Mouse (Mus musculus) erythroid progenitor cell, adult 5-6 weeks (primary cell): ENCODE data around the gene Atf7ip. TPM values are rescaled to one million over a fixed set of nuclear protein-coding genes. Genes with fewer than 3 reads are reported as not detected.

Experiments used
- ATAC-seq: replicated peaks from 2 replicates; pipeline ENCODE4 v1.8.0; 2016; ENCODE audit warnings: moderate number of reproducible peaks, mild to moderate bottlenecking, moderate TSS enrichment, inconsistent platforms; ENCODE audit not compliant: poor library complexity, low FRiP score, severe bottlenecking
- total RNA-seq, 2 experiments: library from RNA; stranded (forward) in 1 of 2; stranded (reverse) in 1 of 2; fragments of 150-400 nt in 1 of 2; fragments of 186-747, 209-891 nt in 1 of 2; gene quantifications; 2 replicates each; pipeline versions ENCODE4 v1.2.3 to v1.2.4; 2015 to 2017; ENCODE audit warnings: low replicate concordance in 2 of 2

Gene Atf7ip
- total RNA-seq, 2 experiments from 2014 or later = 260 to 311 TPM

GRCm38 (mm10) chr6:136548041-136548770 is 42.2 kb downstream of the Atf7ip start:
- ATAC-seq = no peak

- ATAC-seq = no peak
Measured at GRCm38 (mm10) chr6:136548796-136549195, 42.8 kb downstream of the Atf7ip start.

GRCm38 (mm10) chr6:136549606-136550005 is 43.6 kb downstream of the Atf7ip start:
- ATAC-seq = no peak

- peak; percentile 74 for ATAC-seq
Measured at GRCm38 (mm10) chr6:136550596-136551304, 44.8 kb downstream of the Atf7ip start.

- ATAC-seq = no peak
Measured at GRCm38 (mm10) chr6:136551550-136552109, 45.7 kb downstream of the Atf7ip start.

- ATAC-seq = no peak
Measured at GRCm38 (mm10) chr6:136553156-136553555, 47.2 kb downstream of the Atf7ip start.

- peak; percentile 78 for ATAC-seq
Measured at GRCm38 (mm10) chr6:136553767-136554569, 48.0 kb downstream of the Atf7ip start.

- ATAC-seq = no peak
Measured at GRCm38 (mm10) chr6:136554774-136555522, 49.0 kb downstream of the Atf7ip start.

GRCm38 (mm10) chr6:136555523-136555915 is 49.6 kb downstream of the Atf7ip start:
- ATAC-seq = peak; percentile 66

- no peak for ATAC-seq
Measured at GRCm38 (mm10) chr6:136558288-136559005, 52.5 kb downstream of the Atf7ip start.

GRCm38 (mm10) chr6:136566002-136566401 is 60.0 kb downstream of the Atf7ip start:
- no peak for ATAC-seq

GRCm38 (mm10) chr6:136590739-136591138 is 84.8 kb downstream of the Atf7ip start:
- no peak for ATAC-seq

- ATAC-seq = no peak
Measured at GRCm38 (mm10) chr6:136594541-136594940, 88.6 kb downstream of the Atf7ip start.

- ATAC-seq = no peak
Measured at GRCm38 (mm10) chr6:136602601-136603000, 96.6 kb downstream of the Atf7ip start.

- ATAC-seq = no peak
Measured at GRCm38 (mm10) chr6:136611351-136612215, 105.6 kb downstream of the Atf7ip start.

- no peak for ATAC-seq
Measured at GRCm38 (mm10) chr6:136612312-136612711, 106.3 kb downstream of the Atf7ip start.

- ATAC-seq = no peak
Measured at GRCm38 (mm10) chr6:136614156-136614555, 108.2 kb downstream of the Atf7ip start.
